Mouse (Mus musculus): Measurements from ENCODE around the gene Zfp641.

The Zfp641 gene

DNA sequence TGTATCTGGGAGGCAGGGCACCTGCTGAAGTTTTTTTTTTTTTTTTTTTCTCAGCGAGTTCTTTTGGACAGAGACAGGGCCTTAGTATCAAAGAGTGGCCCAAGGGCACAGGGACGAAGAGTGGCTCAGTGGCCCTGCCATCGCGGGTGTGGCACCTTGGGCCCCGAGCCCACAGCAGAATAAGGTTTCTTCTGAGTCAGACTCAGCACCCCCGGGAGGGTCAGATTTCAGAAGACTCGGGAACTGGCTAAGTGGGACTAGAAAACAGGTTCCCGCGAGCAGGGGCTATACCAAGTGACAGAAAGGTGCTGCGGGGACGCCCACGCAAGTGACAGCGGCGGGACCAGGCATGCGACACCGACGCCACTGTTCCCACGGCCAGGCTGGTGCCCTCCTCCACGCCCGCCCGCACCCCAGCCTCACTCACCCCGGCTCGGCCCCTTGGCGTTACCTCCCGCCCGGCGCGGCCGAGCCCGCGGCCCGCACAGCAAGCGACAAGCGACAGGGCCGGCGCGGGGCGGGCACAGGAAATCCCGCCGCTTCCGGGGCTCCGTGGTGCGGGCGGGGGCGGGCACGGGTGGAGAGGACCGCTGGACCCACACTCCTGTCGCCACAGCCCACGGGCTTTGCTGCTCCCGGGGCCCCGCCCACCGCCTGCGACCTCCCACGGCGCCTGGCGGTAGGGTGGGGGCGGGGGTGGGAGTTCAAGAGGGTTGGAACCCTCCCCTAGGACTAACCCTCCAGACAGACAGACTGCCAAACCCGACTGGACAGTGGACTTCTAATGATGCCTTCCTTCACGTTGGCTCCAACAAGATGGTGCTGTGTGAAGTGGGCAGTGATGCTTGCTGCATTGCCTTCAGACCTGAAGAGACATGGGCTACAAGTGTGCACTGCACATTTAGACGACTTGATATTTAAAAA lies at the start of gene Zfp641:
Zfp641 (minus strand) TSS at position 534 of the 924 bp plus-strand sequence.
- DNase-seq (ENCODE audit: low spot score) = no peak

DNA sequence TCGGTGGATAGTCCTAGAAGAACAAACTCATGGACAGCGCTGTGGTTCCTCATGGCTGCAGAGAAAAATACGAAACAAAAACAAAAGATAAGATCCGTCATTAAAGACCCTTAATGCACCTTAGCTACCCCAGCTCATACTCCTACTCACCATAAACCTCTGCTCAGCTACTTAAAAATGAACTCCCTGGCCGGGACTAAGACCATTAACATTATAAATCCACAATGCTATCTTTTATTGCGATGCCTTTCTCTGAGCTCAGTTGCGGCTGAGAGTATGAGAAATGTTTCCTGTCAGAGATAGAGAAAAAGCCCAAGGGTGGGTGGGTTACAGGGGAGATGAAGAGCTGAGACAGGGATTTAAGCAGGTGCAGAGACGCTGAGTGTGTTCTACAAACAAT lies 44.9 kb upstream of the Zfp641 start, which contains the start of gene Olfr284:
Olfr284 (minus strand) TSS at position 101 of the 400 bp plus-strand sequence.
- DNase-seq (ENCODE audit: low spot score) = no peak

DNA sequence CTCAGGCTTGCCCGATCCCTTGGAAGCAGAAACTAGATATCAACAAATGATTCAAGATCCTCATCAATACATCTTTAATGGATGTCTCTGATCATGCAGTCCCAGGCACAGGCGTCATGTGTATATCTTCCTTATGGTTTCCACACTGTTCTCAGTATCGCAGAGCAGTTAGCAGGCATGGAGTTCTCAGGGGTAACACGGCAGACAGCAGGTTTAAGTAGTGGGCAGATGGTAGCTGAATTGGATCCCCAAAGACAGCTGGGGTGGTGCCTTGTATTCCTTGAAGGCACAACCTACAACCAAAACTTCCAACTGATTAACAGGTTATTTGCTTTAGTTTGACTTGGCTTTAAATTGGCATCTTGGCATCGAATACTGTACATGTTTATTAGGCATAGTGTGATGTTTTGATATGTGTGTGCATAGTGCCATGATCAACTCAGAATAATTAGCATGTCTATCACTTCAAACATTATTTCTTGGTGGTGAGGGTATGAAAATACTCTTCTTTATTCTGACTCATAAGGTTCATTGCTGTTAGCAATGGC lies 21.3 kb upstream of the Zfp641 start, which contains the start of gene Olfr285:
Olfr285 (minus strand) TSS at position 177 of the 548 bp plus-strand sequence.
- DNase-seq (ENCODE audit: low spot score) = no peak

- DNase-seq (ENCODE audit: low spot score) = no peak
Measured at GRCm38 (mm10) chr15:98315703-98316102, 19.7 kb upstream of the Zfp641 start.

DNA sequence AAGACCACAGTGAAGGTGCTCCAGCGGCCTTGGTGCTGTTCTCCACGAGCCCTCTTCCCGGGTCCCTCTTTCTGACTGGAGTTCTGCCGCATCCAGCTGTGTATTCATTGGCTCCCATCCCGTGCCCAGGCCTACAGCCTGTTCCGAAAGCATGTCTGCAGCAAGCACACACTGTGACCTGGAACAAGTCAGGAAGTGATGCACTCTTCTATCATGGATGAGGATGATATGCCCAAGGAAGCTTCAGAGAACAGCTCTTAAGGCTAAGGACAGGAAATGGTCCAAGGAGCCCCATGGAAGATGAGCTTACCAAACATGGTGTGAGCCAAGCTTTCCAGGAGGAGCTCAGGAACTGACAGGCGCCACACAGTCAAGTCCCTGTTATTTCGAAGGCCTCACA lies 2.3 kb downstream of the Zfp641 start:
- DNase-seq (ENCODE audit: low spot score) = no peak

DNA sequence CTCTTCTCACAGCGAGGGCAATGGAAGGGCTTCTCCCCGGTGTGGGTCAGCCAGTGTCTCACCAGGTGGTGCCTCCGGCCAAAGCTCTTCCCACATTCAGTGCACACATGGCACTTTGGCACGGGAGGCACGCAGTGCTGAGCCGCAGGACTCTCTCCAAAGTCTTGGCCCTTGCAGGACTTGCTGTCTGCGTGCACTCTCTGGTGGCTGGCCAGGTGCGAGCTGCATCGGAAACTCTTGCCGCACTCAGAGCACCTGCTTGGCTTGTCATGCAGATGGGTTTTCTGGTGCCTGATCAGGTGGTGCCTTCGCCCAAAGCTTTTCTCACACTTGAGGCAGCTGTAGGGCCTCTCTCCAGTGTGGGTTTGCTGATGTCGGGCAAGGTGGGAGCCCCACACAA lies 7.4 kb downstream of the Zfp641 start:
- no peak for DNase-seq (ENCODE audit: low spot score)

DNA sequence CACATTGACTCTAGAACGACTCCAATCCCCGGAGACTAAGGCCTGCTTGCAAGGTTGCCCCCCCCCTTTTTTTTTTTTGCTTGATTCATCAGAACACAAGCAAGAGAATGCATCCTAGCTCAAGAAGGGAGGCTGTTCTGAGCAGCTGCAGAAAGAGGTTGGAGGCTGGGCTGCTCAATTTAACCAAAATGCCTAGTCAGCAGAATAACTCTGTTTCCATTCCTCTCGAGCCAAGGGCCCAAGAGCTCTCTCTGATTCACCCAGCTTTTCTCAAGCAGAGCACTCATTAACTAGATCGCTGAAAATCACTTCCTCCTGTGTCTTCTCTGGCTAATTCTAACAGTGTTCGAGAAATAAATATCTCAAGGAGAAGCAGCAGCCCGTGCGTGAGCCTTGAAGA lies 9.5 kb downstream of the Zfp641 start:
- no peak for DNase-seq (ENCODE audit: low spot score)

GRCm38 (mm10) chr15:98257776-98258175 lies 38.2 kb downstream of the Zfp641 start:
- no peak for DNase-seq (ENCODE audit: low spot score)

GRCm38 (mm10) chr15:98257193-98257592 lies 38.8 kb downstream of the Zfp641 start, which contains the start of gene H1fnt:
Gene H1fnt (minus strand): TSS chr15:98257293.
- DNase-seq (ENCODE audit: low spot score) = no peak

- DNase-seq (ENCODE audit: low spot score) = no peak
Measured at GRCm38 (mm10) chr15:98256271-98256670, 39.7 kb downstream of the Zfp641 start.
